Mouse (Mus musculus) C2C12 (cell line): ENCODE results near the gene Pdzd3. TPM values are rescaled to one million over a fixed set of nuclear protein-coding genes. Genes with fewer than 3 reads are reported as not detected.
A peak's percentile ranks its signal among the peaks of the same experiment; 100 is the strongest.

Experiments used
- H3K27me3 ChIP-seq: one replicate; pipeline ENCODE4 v1.6.1; 2011; ENCODE audit not compliant: control insufficient read depth, insufficient read depth, insufficient read length
- H3K36me3 ChIP-seq: one replicate; pipeline ENCODE4 v1.6.1; 2011; ENCODE audit not compliant: control insufficient read depth, insufficient read depth
- H3K4me3 ChIP-seq: one replicate; pipeline ENCODE4 v1.5.1; 2011; ENCODE audit warnings: mild to moderate bottlenecking, control low read depth; ENCODE audit not compliant: poor library complexity, insufficient read depth, severe bottlenecking
- H3K79me2 ChIP-seq: one replicate; pipeline ENCODE4 v1.6.1; 2011; ENCODE audit not compliant: control insufficient read depth, insufficient read depth
- H3K79me3 ChIP-seq: one replicate; pipeline ENCODE4 v1.6.1; 2011; ENCODE audit warnings: low read depth, control low read depth
- H3ac ChIP-seq: one replicate; pipeline ENCODE3; 2011; ENCODE audit warnings: low read depth; ENCODE audit not compliant: control insufficient read depth, insufficient read length
- CEBPB ChIP-seq: IDR thresholded peaks from one replicate; pipeline ENCODE4 v1.6.1; 2011; ENCODE audit warnings: low read depth, mild to moderate bottlenecking, control low read depth, moderate library complexity
- CTCF ChIP-seq: IDR thresholded peaks from one replicate; pipeline ENCODE4 v1.5.1; 2011; ENCODE audit not compliant: control insufficient read depth, insufficient read depth, insufficient read length
- FOSL1 ChIP-seq: IDR thresholded peaks from one replicate; pipeline ENCODE4 v1.8.0; 2011; ENCODE audit warnings: mild to moderate bottlenecking, low read length; ENCODE audit not compliant: poor library complexity, insufficient read depth, severe bottlenecking
- MAX ChIP-seq: IDR thresholded peaks from one replicate; pipeline ENCODE4 v1.6.1; 2011; ENCODE audit warnings: mild to moderate bottlenecking, control low read depth
- MYOD1 ChIP-seq: IDR thresholded peaks from one replicate; pipeline ENCODE4 v1.6.1; 2011; ENCODE audit warnings: low read depth; ENCODE audit not compliant: control insufficient read depth, insufficient read length
- MYOG ChIP-seq: IDR thresholded peaks from one replicate; pipeline ENCODE4 v1.6.1; 2011; ENCODE audit not compliant: control insufficient read depth, insufficient read length; ENCODE audit errors: extremely low read depth
- USF1 ChIP-seq: IDR thresholded peaks from one replicate; pipeline ENCODE4 v1.6.1; 2011; ENCODE audit warnings: low read depth, mild to moderate bottlenecking, control low read depth, moderate library complexity
- polyA plus RNA-seq: library from polyadenylated mRNA; unstranded; fragments of >200 nt; fragmentation: generic; extraction: Trizol; gene quantifications from one replicate; pipeline ENCODE4 v1.2.1, GENCODE M21; 2012; ENCODE audit warnings: missing spikeins

Pdzd3 gene
- polyA plus RNA-seq, 1 experiment = not detected

DNA sequence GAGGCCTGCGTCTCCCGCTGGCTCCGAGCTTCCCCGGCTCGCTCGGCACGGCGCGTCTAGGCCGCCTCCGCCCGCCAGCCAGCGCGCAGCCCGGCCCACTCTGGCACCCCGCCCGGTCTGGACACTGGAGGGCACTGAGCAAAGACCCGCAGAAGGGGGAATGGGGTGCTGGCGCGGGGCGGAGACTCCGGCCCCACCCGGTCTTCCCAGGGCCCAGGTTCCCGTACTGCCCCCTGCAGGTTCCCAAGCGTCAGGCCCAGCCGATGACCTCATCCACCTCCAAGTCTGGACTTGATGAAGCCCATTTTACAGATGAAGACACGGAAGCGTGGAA, 16.7 kb upstream of the Pdzd3 start:
- peak overlapping the region; percentile 79 for H3ac ChIP-seq
- no peak for TF ChIP-seq MAX
- peak; percentile 54 for TF ChIP-seq CTCF
- no peaks in the 10 kb centered on the region for H3K36me3 ChIP-seq
- peak overlapping the region; percentile 6 for H3K4me3 ChIP-seq
- H3K79me2 ChIP-seq = no peaks in the 10 kb centered on the region
- no peaks in the 10 kb centered on the region for H3K79me3 ChIP-seq
- no peaks in the 10 kb centered on the region for H3K27me3 ChIP-seq

DNA sequence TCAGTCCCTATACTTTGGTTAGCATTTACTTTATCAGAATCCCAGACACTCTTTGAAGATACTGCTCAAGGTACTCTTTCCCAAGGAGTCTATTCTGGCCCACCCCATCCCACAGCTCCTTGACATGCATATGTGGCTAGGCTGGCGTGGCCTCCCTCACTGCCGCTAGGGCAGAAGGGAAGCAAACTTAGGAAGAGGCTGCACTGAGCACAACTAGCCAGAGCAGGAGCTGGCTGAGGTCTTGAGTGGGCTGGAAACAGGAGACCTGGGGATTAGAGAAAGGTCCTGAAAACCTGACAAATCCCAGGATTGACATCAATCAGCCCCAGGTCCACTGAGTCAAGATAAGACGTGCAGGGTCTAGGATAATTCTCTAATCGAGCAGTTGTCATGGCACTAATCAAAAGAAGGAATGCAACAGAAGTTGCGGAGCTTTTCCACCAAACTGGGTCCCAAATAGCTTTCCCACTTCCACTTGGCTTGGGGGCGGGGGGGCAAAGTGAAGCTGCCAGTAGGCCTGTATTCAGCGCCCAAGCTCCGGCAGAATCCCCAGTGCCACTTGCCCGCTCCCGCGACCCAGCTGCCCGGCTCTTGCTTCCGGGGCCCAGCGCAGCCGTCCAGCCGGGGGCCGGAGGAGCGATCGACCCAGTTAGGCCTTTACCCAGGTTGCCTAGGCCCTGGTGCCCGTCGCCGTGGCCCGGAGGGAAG, 16.2 kb upstream of the Pdzd3 start:
- Histone ChIP-seq H3K79me2 (no peaks in the 10 kb centered on the region), H3K79me3 (no peaks in the 10 kb centered on the region), H3K36me3 (no peaks in the 10 kb centered on the region), H3K4me3 (peak overlapping the region; percentile 6), H3K27me3 (no peaks in the 10 kb centered on the region), H3ac (peak overlapping the region; percentile 79)
- TF ChIP-seq MYOD1 = no peak
- no peak for TF ChIP-seq CTCF
- TF ChIP-seq MYOG = no peak
- TF ChIP-seq CEBPB = no peak

DNA sequence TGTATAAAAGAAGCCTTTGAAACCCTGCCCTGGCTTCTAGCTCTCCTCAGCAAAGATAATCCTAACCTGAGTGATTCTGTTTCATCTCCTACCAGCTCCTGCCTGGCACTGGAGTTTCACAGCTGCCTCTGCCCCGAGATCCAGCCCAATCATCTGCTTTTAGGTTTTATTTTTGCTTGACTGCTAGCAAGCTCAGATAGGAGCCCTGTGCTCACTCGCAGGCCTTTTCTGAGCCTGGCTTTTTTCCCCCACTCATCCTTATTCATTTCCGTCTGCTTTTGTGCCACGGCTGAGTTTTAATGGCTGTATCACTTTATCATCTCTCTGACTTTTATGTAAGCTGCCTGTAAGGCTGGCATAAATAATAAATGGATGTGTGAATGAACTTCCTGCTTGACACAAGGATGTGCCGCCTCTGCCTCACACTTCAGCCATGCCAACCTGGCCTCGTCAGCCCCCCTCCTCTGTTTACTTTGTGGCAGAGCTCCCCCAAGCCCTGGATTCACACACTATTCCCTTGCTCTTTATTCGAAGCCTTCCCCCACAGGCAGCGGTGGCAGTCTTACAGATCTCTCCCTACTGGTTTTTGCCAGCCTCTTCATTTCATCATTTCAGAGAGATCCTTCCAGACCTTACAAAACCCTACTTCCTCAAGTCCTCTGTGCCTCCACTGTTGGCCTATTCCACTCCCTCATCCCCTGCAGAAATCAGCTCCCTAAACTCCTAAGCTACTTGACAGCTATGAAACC, 15.4 kb upstream of the Pdzd3 start:
- Histone ChIP-seq H3K36me3 (no peaks in the 10 kb centered on the region), H3K79me2 (no peaks in the 10 kb centered on the region), H3K4me3 (no peak overlapping the region), H3K79me3 (no peaks in the 10 kb centered on the region), H3K27me3 (no peaks in the 10 kb centered on the region), H3ac (no peak overlapping the region)
- TF ChIP-seq MYOD1 (no peak), CEBPB (no peak), MYOG (no peak), FOSL1 (no peak), MAX (no peak), USF1 (no peak), CTCF (no peak)

DNA sequence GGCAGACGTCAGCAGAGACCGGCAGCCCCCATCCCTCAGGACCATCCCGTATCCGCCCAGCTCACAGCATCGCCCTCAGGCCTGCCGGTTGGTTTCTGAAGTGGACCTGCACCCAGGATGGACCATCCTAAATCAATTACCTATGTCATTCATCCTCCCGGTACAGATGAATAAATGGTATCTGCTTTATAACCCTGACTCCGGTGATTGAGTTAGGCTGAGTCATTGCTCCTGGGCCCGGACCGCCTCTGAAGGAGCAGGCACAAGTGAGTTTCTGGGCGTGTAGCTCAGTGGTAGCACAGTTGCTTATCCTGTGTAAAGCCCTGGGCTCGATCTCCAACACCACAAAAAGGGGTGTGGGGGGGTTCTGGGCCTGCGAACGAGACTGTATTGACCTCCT, 10.1 kb upstream of the Pdzd3 start:
- H3K36me3 ChIP-seq = no peaks in the 10 kb centered on the region
- no peak overlapping the region for H3K4me3 ChIP-seq

DNA sequence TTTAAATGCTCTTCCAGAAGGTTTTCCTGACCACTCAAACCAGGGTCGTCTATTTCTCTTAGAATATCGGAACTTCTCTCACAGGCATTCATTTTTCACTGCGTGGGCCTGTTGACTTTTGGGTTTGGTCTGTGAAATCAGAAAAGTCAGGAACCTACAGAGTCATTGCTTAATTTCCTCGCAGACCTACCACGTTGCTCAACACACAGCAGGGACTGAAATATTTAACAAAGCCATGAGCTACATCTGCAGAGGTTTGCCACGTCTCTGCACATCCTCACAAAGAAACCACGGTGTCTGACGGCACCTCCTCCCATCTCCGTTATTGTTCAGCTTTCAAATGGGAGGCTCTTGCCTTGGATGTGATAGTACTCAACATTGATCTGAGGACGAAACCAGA, 7.7 kb upstream of the Pdzd3 start:
- Histone ChIP-seq H3K36me3 (no peaks in the 10 kb centered on the region), H3K4me3 (no peak overlapping the region), H3K79me2 (no peaks in the 10 kb centered on the region), H3ac (no peak overlapping the region), H3K79me3 (no peaks in the 10 kb centered on the region), H3K27me3 (no peaks in the 10 kb centered on the region)
- TF ChIP-seq USF1 (no peak), MAX (no peak), CTCF (no peak), FOSL1 (no peak), MYOG (no peak), CEBPB (no peak), MYOD1 (no peak)

More for the DNA sequence above, 10.1 kb upstream of the Pdzd3 start:
- Histone ChIP-seq H3K79me2 (no peaks in the 10 kb centered on the region), H3K79me3 (no peaks in the 10 kb centered on the region), H3ac (no peak overlapping the region), H3K27me3 (no peaks in the 10 kb centered on the region)
- TF ChIP-seq MAX (no peak), FOSL1 (no peak)

DNA sequence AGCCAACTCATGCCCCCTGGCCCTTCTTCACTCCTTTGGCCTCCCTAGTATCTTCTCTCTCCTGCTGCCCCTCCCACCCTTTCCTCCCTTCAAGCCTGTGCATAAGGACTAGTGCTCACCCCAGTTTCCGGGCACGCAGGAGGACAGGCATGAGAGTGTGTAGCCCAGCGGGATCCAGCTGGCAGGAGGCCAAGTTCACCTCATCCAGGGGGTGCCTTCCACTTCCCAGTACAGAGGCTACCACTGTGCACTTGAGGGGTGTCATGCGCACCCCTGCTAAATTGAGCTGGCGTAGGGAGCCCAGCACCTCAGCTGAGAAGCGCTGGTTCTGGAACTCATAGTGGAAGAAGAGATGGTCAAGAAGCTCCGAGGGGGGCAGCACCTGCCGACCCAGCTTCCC, 4.9 kb upstream of the Pdzd3 start:
- no peak overlapping the region for H3ac ChIP-seq
- H3K27me3 ChIP-seq = no peaks in the 10 kb centered on the region
- H3K79me3 ChIP-seq = no peaks in the 10 kb centered on the region
- no peaks in the 10 kb centered on the region for H3K36me3 ChIP-seq
- H3K4me3 ChIP-seq = no peak overlapping the region
- H3K79me2 ChIP-seq = no peaks in the 10 kb centered on the region
- TF ChIP-seq USF1 = no peak
- TF ChIP-seq MYOG = no peak

DNA sequence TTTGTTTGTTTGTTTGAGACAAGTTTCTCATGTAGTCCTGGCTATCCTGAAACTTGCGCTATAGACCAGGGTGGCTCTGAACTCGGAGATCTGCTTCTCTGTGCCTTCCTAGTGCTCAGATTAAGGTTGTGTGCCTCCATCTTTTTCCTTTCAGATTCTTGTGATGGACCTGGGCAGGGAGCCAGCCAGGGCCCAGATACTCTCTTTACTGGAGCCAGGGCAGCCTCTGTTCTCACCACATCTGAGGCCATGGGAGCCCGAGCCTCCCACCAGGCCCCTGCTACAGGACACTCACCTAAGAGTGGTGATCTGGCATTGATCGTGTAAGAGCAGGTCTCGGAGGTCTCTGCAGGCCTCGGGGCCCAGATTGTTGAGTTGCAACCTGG, 3.9 kb upstream of the Pdzd3 start:
- Histone ChIP-seq H3K79me3 (no peaks in the 10 kb centered on the region), H3K36me3 (no peaks in the 10 kb centered on the region), H3K4me3 (no peak overlapping the region), H3K79me2 (no peaks in the 10 kb centered on the region), H3ac (no peak overlapping the region), H3K27me3 (no peaks in the 10 kb centered on the region)
- no peak for TF ChIP-seq CTCF
- TF ChIP-seq MAX = no peak
- TF ChIP-seq MYOD1 = no peak
